Comparison of ENCODE assay signal across 8 mouse cellular contexts in the genomic region with DNA sequence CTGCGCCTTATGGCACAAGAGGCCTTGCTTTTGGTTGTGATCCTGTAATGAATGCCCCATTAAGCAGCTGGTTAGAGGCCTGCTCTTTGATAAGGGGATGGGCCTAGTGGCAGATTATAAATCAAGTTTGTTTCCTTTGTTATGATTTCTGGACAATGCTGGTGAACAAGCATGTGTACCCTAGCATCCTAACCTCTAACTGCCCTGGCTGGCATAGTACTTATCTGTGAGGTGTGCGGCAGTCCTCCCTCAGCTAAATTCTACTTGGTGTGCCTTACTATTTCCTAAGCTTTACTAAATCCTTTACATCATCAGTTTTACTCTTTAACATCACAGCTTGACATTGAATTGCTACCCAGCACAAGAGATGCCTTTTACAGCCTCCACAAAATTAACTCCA.
DNase-seq lines count a peak whose midpoint lies in the region; ATAC-seq and TF ChIP-seq lines count a peak whose summit lies in the region.
"Not testable (repeated sequence)": the region's sequence is repeated elsewhere in the genome, so short reads cannot be mapped to it uniquely, and the experiment has no call there.

No protein-coding gene starts in this region.

- H3K4me1 ChIP-seq in embryonic facial prominence, embryonic 13.5 days; heart, embryonic 10.5 days; hindbrain, embryonic 14.5 days (replicated peaks; ENCODE audit: control insufficient read depth, insufficient read depth, low read length); limb, embryonic 10.5 days; liver, postnatal 0 days (ENCODE audit: insufficient read depth); midbrain, embryonic 13.5 days (replicated peaks); spleen, adult 2 months (ENCODE audit: control insufficient read depth, insufficient read depth, insufficient read length): not testable (repeated sequence)

- H3K27me3 ChIP-seq in embryonic facial prominence, embryonic 13.5 days; heart, embryonic 10.5 days (ENCODE audit: insufficient read depth, poor library complexity, severe bottlenecking); hindbrain, embryonic 14.5 days (ENCODE audit: control insufficient read depth, insufficient read depth, low read length); limb, embryonic 10.5 days (ENCODE audit: low read depth, poor library complexity, severe bottlenecking); liver, postnatal 0 days (ENCODE audit: insufficient read depth, low read length); midbrain, embryonic 13.5 days; spleen, adult 2 months (ENCODE audit: control insufficient read depth, insufficient read depth, low read length): not testable (repeated sequence)

- peak overlapping the region; percentile 58 for H3K4me2 ChIP-seq in embryonic facial prominence, embryonic 13.5 days
- H3K4me2 ChIP-seq in hindbrain, embryonic 14.5 days (replicated peaks), result peak overlapping the region; percentile 45
- H3K4me2 ChIP-seq in liver, postnatal 0 days (ENCODE audit: low read depth, low read length), result peak overlapping the region; percentile 60
- peak overlapping the region; percentile 52 for H3K4me2 ChIP-seq in midbrain, embryonic 13.5 days (replicated peaks)

- not testable (repeated sequence) for H3K36me3 ChIP-seq in embryonic facial prominence, embryonic 13.5 days; heart, embryonic 10.5 days; hindbrain, embryonic 14.5 days (replicated peaks; ENCODE audit: control insufficient read depth, insufficient read depth); limb, embryonic 10.5 days; liver, postnatal 0 days (replicated peaks; ENCODE audit: insufficient read depth, low read length); midbrain, embryonic 13.5 days; spleen, adult 2 months (ENCODE audit: control insufficient read depth, insufficient read depth, low read length)

- TF ChIP-seq CTCF in liver, postnatal 0 days (IDR thresholded peaks at IDR 0.05; ENCODE audit: low read depth); spleen, adult 2 months (IDR thresholded peaks at IDR 0.05; ENCODE audit: extremely low read depth, insufficient read depth, insufficient read length, insufficient replicate concordance): not testable (repeated sequence)

- not testable (repeated sequence) for H3K9me3 ChIP-seq in embryonic facial prominence, embryonic 13.5 days; heart, embryonic 10.5 days; hindbrain, embryonic 14.5 days (ENCODE audit: control insufficient read depth, low read length); limb, embryonic 10.5 days (replicated peaks); liver, postnatal 0 days (ENCODE audit: low read length); midbrain, embryonic 13.5 days

- not testable (repeated sequence) for H3K9ac ChIP-seq in embryonic facial prominence, embryonic 13.5 days; hindbrain, embryonic 14.5 days; liver, postnatal 0 days (replicated peaks); midbrain, embryonic 13.5 days (replicated peaks)

- H3K27ac ChIP-seq in embryonic facial prominence, embryonic 13.5 days; heart, embryonic 10.5 days; hindbrain, embryonic 14.5 days; liver, postnatal 0 days (ENCODE audit: low read depth); midbrain, embryonic 13.5 days; spleen, adult 2 months (ENCODE audit: insufficient read depth, low read length): not testable (repeated sequence)
- 0 out of 2 replicates have a peak overlapping the region, but pooled peaks have one; percentile 67 for H3K27ac ChIP-seq in limb, embryonic 10.5 days

- not testable (repeated sequence) for TF ChIP-seq EP300 in liver, postnatal 0 days (IDR thresholded peaks at IDR 0.05; ENCODE audit: low read depth)

- ATAC-seq in embryonic facial prominence, embryonic 13.5 days (ENCODE audit: insufficient number of reproducible peaks, insufficient read depth, low FRiP score, low TSS enrichment, low read depth); hindbrain, embryonic 14.5 days (ENCODE audit: low FRiP score); liver, postnatal 0 days; midbrain, embryonic 13.5 days: not testable (repeated sequence)

- WGBS in embryonic facial prominence, embryonic 13.5 days, result 97% methylated on average over 2 of the region's 2 CpGs
- 89% methylated on average over 2 of the region's 2 CpGs for WGBS in heart, embryonic 10.5 days
- WGBS in hindbrain, embryonic 14.5 days, result 93% methylated on average over 2 of the region's 2 CpGs
- WGBS in limb, embryonic 10.5 days, result 90% methylated on average over 2 of the region's 2 CpGs
- WGBS in liver, postnatal 0 days (ENCODE audit: insufficient replicate concordance), result 80% methylated on average over 2 of the region's 2 CpGs
- whole genome bisulfite sequencing in midbrain, embryonic 13.5 days, result 85% methylated on average over 2 of the region's 2 CpGs
- 90% methylated on average over 2 of the region's 2 CpGs for WGBS in spleen, adult 2 months

- DNase-seq in A20 (ENCODE audit: low read depth, low spot score), result peak; percentile 9
- not testable (repeated sequence) for DNase-seq in heart, embryonic 10.5 days (ENCODE audit: low spot score); hindbrain, embryonic 14.5 days (ENCODE audit: low spot score); limb, embryonic 10.5 days (ENCODE audit: low spot score); liver, postnatal 0 days; spleen, adult 2 months (ENCODE audit: low read depth in 1 of 2, low spot score in 2 of 2)

- peak overlapping the region; percentile 45 for H3K4me3 ChIP-seq in embryonic facial prominence, embryonic 13.5 days
- peak overlapping the region; percentile 65 for H3K4me3 ChIP-seq in heart, embryonic 10.5 days
- 0 out of 2 replicates have a peak overlapping the region, but pooled peaks have one; percentile 26 for H3K4me3 ChIP-seq in hindbrain, embryonic 14.5 days (replicated peaks; ENCODE audit: low read length)
- peak overlapping the region; percentile 54 for H3K4me3 ChIP-seq in limb, embryonic 10.5 days
- peak overlapping the region; percentile 47 for H3K4me3 ChIP-seq in liver, postnatal 0 days (ENCODE audit: low read depth, low read length)
- H3K4me3 ChIP-seq in midbrain, embryonic 13.5 days (replicated peaks), result peak overlapping the region; percentile 41
- H3K4me3 ChIP-seq in spleen, adult 2 months (ENCODE audit: extremely low read depth, insufficient read depth, insufficient read length), result peak overlapping the region; percentile 76; the same call in 1 of the 2 replicates

- not testable (repeated sequence) for TF ChIP-seq POLR2A in spleen, adult 2 months (IDR thresholded peaks at IDR 0.05; ENCODE audit: low read depth, low read length)

Comparison
In these comparisons a context has a peak if more than half of its experiments do, and no peak if none do; other contexts are left out.
1. H3K4me3 ChIP-seq: peak in every context shown above with its lines; median percentile 76 in spleen, adult 2 months; 65 in heart, embryonic 10.5 days; 54 in limb, embryonic 10.5 days; 47 in liver, postnatal 0 days; 45 in embryonic facial prominence, embryonic 13.5 days; 41 in midbrain, embryonic 13.5 days; 26 in hindbrain, embryonic 14.5 days.